In genomic region chr1:160448681-160449080, GRCm38 (mm10) we compare ENCODE assay signal across 27 mouse cellular contexts.
DNase-seq lines count a peak whose midpoint lies in the region; ATAC-seq lines count a peak whose summit lies in the region.
"Had no signal": no experiment of that assay in that cellular context is flagged by ENCODE, and none has a peak within 500 bp of the region (broad histone marks: within the 10 kb centered on the region; RNA-seq: fewer than 3 reads in every experiment).

No protein-coding gene starts in this region.

- H3K4me3 ChIP-seq in heart, embryonic 11.5 days (ENCODE audit: low read depth, low read length), result no peak overlapping the region
- H3K4me3 ChIP-seq in heart, embryonic 14.5 days (ENCODE audit: control insufficient read depth in 1 of 2, insufficient read depth in 1 of 2, low read depth in 1 of 2, low read length in 2 of 2), result no peak overlapping the region
- H3K4me3 ChIP-seq in heart, embryonic 15.5 days, result no peak overlapping the region
- H3K4me3 ChIP-seq: embryonic facial prominence, embryonic 10.5 days; embryonic facial prominence, embryonic 13.5 days; erythroblast, embryonic 14.5 days; forebrain, embryonic 12.5 days; forebrain, embryonic 15.5 days had no signal

- no peak overlapping the region for H3K27ac ChIP-seq in heart, embryonic 11.5 days (ENCODE audit: low read depth, low read length)
- H3K27ac ChIP-seq in heart, embryonic 14.5 days (replicated peaks in 1 of 2; ENCODE audit: control insufficient read depth in 1 of 2, insufficient read depth in 1 of 2, low read depth in 2 of 2, low read length in 2 of 2), result peak overlapping the region in 1 of 2 experiments; percentile 68; a peak in 2 of 4 replicates
- peak overlapping the region; percentile 60 for H3K27ac ChIP-seq in heart, embryonic 15.5 days
- H3K27ac ChIP-seq: embryonic facial prominence, embryonic 10.5 days; embryonic facial prominence, embryonic 13.5 days; forebrain, embryonic 12.5 days; forebrain, embryonic 15.5 days; hindbrain, embryonic 14.5 days; hindbrain, postnatal 0 days had no signal

- no peaks in the 10 kb centered on the region for H3K4me1 ChIP-seq in heart, embryonic 11.5 days (ENCODE audit: control insufficient read depth, insufficient read depth, low read length)
- peaks cover 0 to 10% of the 10 kb centered on the region in 2 experiments; a peak in 1 of 4 replicates for H3K4me1 ChIP-seq in heart, embryonic 14.5 days (ENCODE audit: control insufficient read depth in 2 of 2, insufficient read depth in 2 of 2, low read length in 2 of 2)
- 0 out of 2 replicates have a peak, but pooled peaks cover 2% of the 10 kb centered on the region for H3K4me1 ChIP-seq in heart, embryonic 15.5 days (replicated peaks)
- H3K4me1 ChIP-seq: embryonic facial prominence, embryonic 10.5 days; embryonic facial prominence, embryonic 13.5 days; forebrain, embryonic 12.5 days; forebrain, embryonic 15.5 days had no signal

- DNase-seq in heart, postnatal 25 days (ENCODE audit: low spot score), result no peak
- DNase-seq in heart, postnatal 10 days, result peak; percentile 18 to 28
- DNase-seq in cerebellum, postnatal 10 days, result no peak
- DNase-seq: adrenal gland, adult 8-10 months; adrenal gland, postnatal 25 days; cerebellum, adult 11 months; cerebellum, adult 2 months; cerebellum, adult 9-11 months; cerebellum, postnatal 36 days; embryo, embryonic 11 days; gastrocnemius, postnatal 25 days; kidney, adult 18-20 months; kidney, adult 9 months had no signal

- H3K36me3 ChIP-seq in heart, embryonic 11.5 days (ENCODE audit: control insufficient read depth, insufficient read depth, low read length), result no peaks in the 10 kb centered on the region
- 0 out of 2 replicates have a peak, but pooled peaks cover 3% of the 10 kb centered on the region for H3K36me3 ChIP-seq in heart, embryonic 14.5 days (ENCODE audit: control insufficient read depth, insufficient read depth, low read length)
- H3K36me3 ChIP-seq in heart, embryonic 15.5 days, result no peaks in the 10 kb centered on the region
- H3K36me3 ChIP-seq: embryonic facial prominence, embryonic 10.5 days; embryonic facial prominence, embryonic 13.5 days; forebrain, embryonic 12.5 days; forebrain, embryonic 15.5 days had no signal

- H3K9ac ChIP-seq in heart, embryonic 11.5 days (ENCODE audit: low read depth, low read length), result no peak overlapping the region
- H3K9ac ChIP-seq in heart, embryonic 14.5 days (ENCODE audit: low read length), result no peak overlapping the region
- no peak overlapping the region for H3K9ac ChIP-seq in heart, embryonic 15.5 days
- H3K9ac ChIP-seq: embryonic facial prominence, embryonic 13.5 days; forebrain, embryonic 12.5 days; forebrain, embryonic 15.5 days; hindbrain, embryonic 14.5 days had no signal

- ATAC-seq in heart, embryonic 11.5 days (replicated peaks; ENCODE audit: insufficient number of reproducible peaks, low FRiP score, low TSS enrichment), result peak; percentile 73
- peak; percentile 87 for ATAC-seq in heart, embryonic 14.5 days (ENCODE audit: insufficient number of reproducible peaks, insufficient read depth, low FRiP score, low read depth)
- ATAC-seq in heart, embryonic 15.5 days (replicated peaks; ENCODE audit: insufficient number of reproducible peaks, insufficient read depth, low FRiP score, low read depth), result peak; percentile 88
- no peak for ATAC-seq in cerebellum, adult (ENCODE audit: insufficient number of reproducible peaks, low FRiP score, low TSS enrichment)
- ATAC-seq: CD4-positive, CD25-positive, alpha-beta regulatory T cell, adult 4 months; forebrain, embryonic 15.5 days; hindbrain, postnatal 0 days; inflammation-experienced regulatory T-cells, adult 6 months; intestine, embryonic 16.5 days had no signal

- no peaks in the 10 kb centered on the region for H3K27me3 ChIP-seq in heart, embryonic 11.5 days (ENCODE audit: control insufficient read depth, insufficient read depth, low read length)
- H3K27me3 ChIP-seq in heart, embryonic 14.5 days (ENCODE audit: control insufficient read depth, insufficient read depth, low read length), result no peaks in the 10 kb centered on the region
- H3K27me3 ChIP-seq in heart, embryonic 15.5 days, result no peaks in the 10 kb centered on the region
- H3K27me3 ChIP-seq: embryonic facial prominence, embryonic 13.5 days; forebrain, embryonic 12.5 days; forebrain, embryonic 15.5 days had no signal

- H3K4me2 ChIP-seq in heart, embryonic 11.5 days, result no peak overlapping the region
- no peak overlapping the region for H3K4me2 ChIP-seq in heart, embryonic 14.5 days (ENCODE audit: low read length)
- no peak overlapping the region for H3K4me2 ChIP-seq in heart, embryonic 15.5 days
- H3K4me2 ChIP-seq: embryonic facial prominence, embryonic 13.5 days; forebrain, embryonic 12.5 days; forebrain, embryonic 15.5 days; hindbrain, embryonic 14.5 days had no signal

- 55% methylated on average over 2 of the region's 2 CpGs for WGBS in heart, embryonic 11.5 days (ENCODE audit: insufficient replicate concordance)
- 20% methylated on average over 2 of the region's 2 CpGs for WGBS in heart, embryonic 14.5 days
- WGBS in heart, embryonic 15.5 days, result 41% methylated on average over 2 of the region's 2 CpGs

- no peaks in the 10 kb centered on the region for H3K9me3 ChIP-seq in heart, embryonic 11.5 days (replicated peaks; ENCODE audit: control insufficient read depth, low read length)
- no peaks in the 10 kb centered on the region for H3K9me3 ChIP-seq in heart, embryonic 14.5 days (ENCODE audit: control insufficient read depth, low read length)
- H3K9me3 ChIP-seq in heart, embryonic 15.5 days (replicated peaks), result no peaks in the 10 kb centered on the region
- H3K9me3 ChIP-seq: embryonic facial prominence, embryonic 10.5 days; embryonic facial prominence, embryonic 13.5 days; forebrain, embryonic 12.5 days; forebrain, embryonic 15.5 days had no signal

- intact Hi-C loops in heart, postnatal 25 days (cut with DNase I), result no loop called here
- intact Hi-C loops in heart, postnatal 10 days (cut with DNase I), result no loop called here

Comparison
In these comparisons a context has a peak if more than half of its experiments do, and no peak if none do; other contexts are left out.
1. DNase-seq: peak in heart, postnatal 10 days (2 of 2); none in heart, postnatal 25 days (single experiment) and cerebellum, postnatal 10 days (0 of 2).